Mouse (Mus musculus) left cerebral cortex, adult 8-10 months (tissue): Measurements from ENCODE around the gene Dpp6. TPM values are rescaled to one million over a fixed set of nuclear protein-coding genes. Genes with fewer than 3 reads are reported as not detected.

Experiments
- DNase-seq, 2 experiments: peaks; one replicate each; pipeline ENCODE4 v3.0.0; 2022; ENCODE audit warnings: low spot score in 2 of 2
- total RNA-seq, 4 experiments: library from RNA; stranded (reverse); gene quantifications; 2 replicates each; pipeline ENCODE4 v1.2.4; 2022

Gene Dpp6
- 100 to 1,000 TPM; 164 to 183 (median 169) TPM for total RNA-seq

GRCm38 (mm10) chr5:26816975-26817941 is at the start of gene Dpp6:
Gene Dpp6 (plus strand): TSS chr5:26817203.
- DNase-seq, result peak in 1 of 2 experiments; percentile 4

GRCm38 (mm10) chr5:26783955-26784354 is 33.0 kb upstream of the Dpp6 start:
- DNase-seq, result no peak

GRCm38 (mm10) chr5:26795524-26795923 is 21.5 kb upstream of the Dpp6 start:
- DNase-seq, result no peak

- DNase-seq, result no peak
These were observed 19.0 kb downstream of the Dpp6 start for GRCm38 (mm10) chr5:26835972-26836371.

- DNase-seq, result no peak
These were observed 24.1 kb downstream of the Dpp6 start for GRCm38 (mm10) chr5:26841151-26841550.

- no peak for DNase-seq
These were observed 37.7 kb downstream of the Dpp6 start for GRCm38 (mm10) chr5:26854746-26855145.

- DNase-seq, result no peak
These were observed 58.4 kb downstream of the Dpp6 start for GRCm38 (mm10) chr5:26875449-26875848.

DNA sequence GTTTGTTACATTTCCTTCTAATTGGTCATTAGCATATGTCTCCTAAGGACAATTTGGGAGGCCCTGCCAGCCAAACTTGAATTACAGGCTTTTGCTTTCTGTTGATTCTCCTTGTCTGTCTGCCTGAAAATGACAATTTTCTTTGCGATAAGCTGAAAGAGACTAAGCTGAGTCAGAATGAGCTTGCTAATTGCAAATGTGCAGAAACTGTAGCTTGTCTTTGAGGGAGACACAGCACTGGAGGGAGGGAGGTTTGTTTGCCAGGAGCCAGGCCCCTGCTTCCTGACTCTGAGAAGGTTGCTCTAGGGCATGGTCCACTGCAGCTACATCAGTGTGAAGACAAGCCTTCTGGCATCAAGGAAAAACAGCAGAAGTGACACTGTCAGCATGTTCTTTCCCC is 70.5 kb downstream of the Dpp6 start:
- no peak for DNase-seq

DNA sequence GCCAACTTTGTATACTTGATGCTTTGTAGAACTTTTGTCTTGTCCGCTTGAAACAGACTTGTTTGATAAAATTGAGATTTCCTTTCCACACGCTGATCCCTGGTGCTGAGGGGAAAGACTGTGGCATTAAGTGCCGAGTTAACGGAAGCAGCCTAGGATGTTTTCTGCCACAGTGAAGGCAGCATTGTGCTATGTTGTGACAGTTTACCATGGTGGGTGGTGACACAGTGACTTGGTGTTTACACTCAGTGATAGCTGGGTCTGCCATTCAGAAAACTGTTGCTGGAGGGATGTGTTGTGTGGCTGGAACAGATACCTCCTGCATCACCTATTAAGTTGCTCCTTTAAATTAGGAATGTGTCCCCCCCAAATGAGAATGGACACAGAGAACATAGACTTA is 71.1 kb downstream of the Dpp6 start:
- DNase-seq, result no peak

- DNase-seq, result no peak
These were observed 77.3 kb downstream of the Dpp6 start for GRCm38 (mm10) chr5:26894346-26894745.

DNA sequence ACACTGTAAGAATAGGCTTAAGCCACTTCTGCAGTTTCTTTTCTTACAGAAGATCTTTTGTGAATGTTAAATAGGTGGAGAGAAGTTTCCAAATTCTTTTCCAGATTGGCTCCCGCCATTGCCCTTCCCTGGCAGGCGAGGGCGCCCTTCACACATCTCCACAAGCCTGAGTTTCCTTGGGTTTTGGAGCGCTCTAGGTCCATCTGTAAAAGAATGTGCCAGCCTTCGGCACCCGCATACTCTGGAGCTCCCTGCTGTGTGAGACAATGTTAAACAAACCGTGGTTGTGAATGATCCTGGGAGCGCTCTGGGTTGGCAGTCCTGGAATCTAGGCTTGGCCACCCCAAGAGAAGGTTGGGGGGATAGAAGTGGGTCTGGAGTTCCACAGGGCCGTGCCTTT is 86.8 kb downstream of the Dpp6 start:
- peak; percentile 23 to 37 for DNase-seq

DNA sequence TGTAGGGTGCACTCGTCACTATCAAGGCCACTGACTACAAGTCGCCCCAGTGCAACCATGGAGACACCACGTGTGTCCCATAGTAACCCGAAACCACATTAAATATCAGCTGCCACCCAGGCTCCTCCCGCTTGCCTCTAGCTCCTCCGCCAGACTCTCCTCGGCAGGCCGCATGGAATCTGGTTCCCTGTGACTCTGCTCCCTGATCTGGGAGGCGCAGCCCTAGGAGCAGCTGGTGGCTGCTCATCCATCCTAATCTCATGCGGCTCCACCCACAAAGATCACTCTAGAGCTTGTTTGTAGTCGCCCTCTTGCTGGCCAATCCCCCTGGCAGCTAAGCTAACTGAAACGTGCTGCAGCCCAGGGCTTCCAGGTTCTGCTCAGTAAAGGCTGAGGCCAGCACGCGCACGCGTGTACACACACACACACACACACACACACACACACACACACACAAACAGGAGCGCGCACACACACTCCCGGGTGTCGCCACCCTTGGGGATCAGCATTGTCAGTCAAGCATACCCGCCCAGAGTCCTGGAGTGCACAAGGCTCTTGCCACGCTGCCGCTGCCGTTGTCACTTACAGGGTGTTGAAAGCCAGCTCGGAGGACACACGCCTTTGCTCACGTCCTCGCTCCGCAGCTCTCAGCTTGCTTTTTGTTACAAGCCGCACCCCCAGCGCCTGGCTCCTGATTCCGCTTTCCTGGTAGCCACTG is 87.5 kb downstream of the Dpp6 start:
- DNase-seq, result peak; percentile 23 to 39

- DNase-seq, result no peak
These were observed 90.1 kb downstream of the Dpp6 start for GRCm38 (mm10) chr5:26907151-26907550.

DNA sequence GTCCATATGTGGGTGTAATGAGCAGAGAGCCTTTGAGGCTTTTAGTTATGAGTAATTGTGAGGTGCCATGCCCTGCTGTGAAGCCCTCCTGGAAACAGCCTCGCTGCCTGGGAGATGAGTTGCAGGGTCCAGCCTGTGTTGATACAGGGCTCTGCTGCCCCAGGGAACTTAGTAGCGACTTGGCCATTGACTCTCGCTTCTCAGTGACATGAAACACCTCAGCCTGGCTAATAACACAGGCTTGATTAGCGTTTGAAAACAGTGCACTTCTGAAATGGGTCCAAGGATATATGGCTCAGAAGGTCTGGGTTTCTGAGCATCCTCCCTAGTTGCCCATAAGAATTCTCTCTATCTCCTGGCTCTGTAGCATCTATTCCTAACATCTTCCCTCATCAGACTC is 91.6 kb downstream of the Dpp6 start:
- no peak for DNase-seq

GRCm38 (mm10) chr5:26910353-26910752 is 93.3 kb downstream of the Dpp6 start:
- no peak for DNase-seq

GRCm38 (mm10) chr5:26911965-26912364 is 95.0 kb downstream of the Dpp6 start:
- no peak for DNase-seq

DNA sequence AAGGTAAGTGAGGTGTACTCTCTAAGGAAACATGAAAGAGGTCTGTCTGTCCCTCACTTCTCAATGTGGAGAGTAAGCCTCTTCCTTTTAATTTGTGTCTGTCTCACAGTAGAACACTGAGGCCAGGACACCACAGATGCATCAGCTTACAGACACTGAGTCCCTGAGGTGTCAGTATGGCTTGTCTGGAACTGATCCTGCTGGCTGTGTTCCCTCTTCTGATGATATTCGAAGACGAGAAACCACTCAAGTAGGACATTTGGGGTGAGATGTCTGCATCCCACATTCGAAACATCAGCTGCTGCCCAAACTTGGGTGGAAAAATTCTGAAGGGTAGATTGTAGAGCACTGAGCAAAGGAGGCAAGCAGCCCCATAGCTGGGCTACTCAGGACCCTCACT is 101.8 kb downstream of the Dpp6 start:
- no peak for DNase-seq

GRCm38 (mm10) chr5:26924552-26924951 is 107.5 kb downstream of the Dpp6 start:
- DNase-seq, result no peak

- DNase-seq, result no peak
These were observed 115.6 kb downstream of the Dpp6 start for GRCm38 (mm10) chr5:26932413-26933122.

DNA sequence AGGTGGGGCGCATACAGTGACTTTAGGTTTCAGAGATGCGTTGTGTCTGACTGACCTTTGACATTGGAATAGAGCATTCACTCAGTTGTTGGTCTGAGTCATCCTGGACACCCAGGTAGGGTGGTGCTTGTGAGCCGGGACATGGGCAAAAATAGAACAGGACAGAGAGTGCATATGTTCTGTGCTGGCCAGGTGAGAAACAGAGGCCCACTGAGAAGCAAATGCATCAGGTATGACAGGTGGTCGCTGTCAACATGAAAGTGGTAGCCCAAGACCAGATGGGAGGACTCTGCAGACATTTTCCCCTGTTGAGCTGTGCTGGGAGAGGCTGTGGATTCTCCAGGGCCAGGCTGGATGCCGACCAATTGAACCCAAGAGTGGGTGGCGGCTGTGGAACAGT is 117.9 kb downstream of the Dpp6 start:
- DNase-seq, result no peak

GRCm38 (mm10) chr5:26941471-26941870 is 124.5 kb downstream of the Dpp6 start:
- DNase-seq, result no peak
